Mouse (Mus musculus): Measurements from ENCODE around the gene Macf1. TPM values are rescaled to one million over a fixed set of nuclear protein-coding genes. Genes with fewer than 3 reads are reported as not detected.

The Macf1 gene
- polyA plus RNA-seq, 1 experiment from 2014 or later: 57.3 TPM

- no peak overlapping the region for H3K4me2 ChIP-seq (replicated peaks)
- no peaks in the 10 kb centered on the region for H3K9me3 ChIP-seq
- H3K4me1 ChIP-seq: no peaks in the 10 kb centered on the region
- H3K27ac ChIP-seq: no peak overlapping the region
- no peaks in the 10 kb centered on the region for H3K36me3 ChIP-seq
- no peak overlapping the region for H3K9ac ChIP-seq
- WGBS: 95% methylated on average over 2 of the region's 2 CpGs
- H3K27me3 ChIP-seq: no peaks in the 10 kb centered on the region
- ATAC-seq (ENCODE audit: insufficient number of reproducible peaks, insufficient read depth, low FRiP score, low TSS enrichment): no peak
- H3K4me3 ChIP-seq: no peak overlapping the region
Observed at GRCm38 (mm10) chr4:123424050-123424449, 260.1 kb downstream of the Macf1 start.

- no peaks in the 10 kb centered on the region for H3K36me3 ChIP-seq
- no peaks in the 10 kb centered on the region for H3K27me3 ChIP-seq
- no peak for ATAC-seq (ENCODE audit: insufficient number of reproducible peaks, insufficient read depth, low FRiP score, low TSS enrichment)
- H3K4me2 ChIP-seq (replicated peaks): no peak overlapping the region
- H3K4me1 ChIP-seq: no peaks in the 10 kb centered on the region
- WGBS: 43% methylated on average over 6 of the region's 6 CpGs
- no peak overlapping the region for H3K9ac ChIP-seq
- no peaks in the 10 kb centered on the region for H3K9me3 ChIP-seq
- H3K4me3 ChIP-seq: no peak overlapping the region
- no peak overlapping the region for H3K27ac ChIP-seq
Observed at GRCm38 (mm10) chr4:123422828-123423227, 261.3 kb downstream of the Macf1 start.

GRCm38 (mm10) chr4:123418032-123418431 lies 266.1 kb downstream of the Macf1 start:
- ATAC-seq (ENCODE audit: insufficient number of reproducible peaks, insufficient read depth, low FRiP score, low TSS enrichment): no peak
- Histone ChIP-seq H3K9me3 (no peaks in the 10 kb centered on the region), H3K4me1 (peaks cover 9% of the 10 kb centered on the region; the same call in 1 of the 2 replicates), H3K9ac (no peak overlapping the region), H3K27me3 (no peaks in the 10 kb centered on the region), H3K4me2 (replicated peaks) (no peak overlapping the region), H3K4me3 (no peak overlapping the region), H3K27ac (no peak overlapping the region), H3K36me3 (no peaks in the 10 kb centered on the region)
- 86% methylated on average over 3 of the region's 3 CpGs for WGBS

GRCm38 (mm10) chr4:123417478-123417877 lies 266.7 kb downstream of the Macf1 start:
- no peaks in the 10 kb centered on the region for H3K27me3 ChIP-seq
- H3K4me1 ChIP-seq: peaks cover 9% of the 10 kb centered on the region; the same call in 1 of the 2 replicates
- H3K4me2 ChIP-seq (replicated peaks): no peak overlapping the region
- H3K4me3 ChIP-seq: no peak overlapping the region
- ATAC-seq (ENCODE audit: insufficient number of reproducible peaks, insufficient read depth, low FRiP score, low TSS enrichment): no peak
- no peaks in the 10 kb centered on the region for H3K36me3 ChIP-seq
- no peak overlapping the region for H3K9ac ChIP-seq
- no peak overlapping the region for H3K27ac ChIP-seq
- 84% methylated on average over 3 of the region's 3 CpGs for WGBS
- H3K9me3 ChIP-seq: no peaks in the 10 kb centered on the region

- Histone ChIP-seq H3K4me1 (peaks cover 9% of the 10 kb centered on the region; the same call in 1 of the 2 replicates), H3K27ac (no peak overlapping the region), H3K9ac (no peak overlapping the region), H3K9me3 (no peaks in the 10 kb centered on the region), H3K36me3 (no peaks in the 10 kb centered on the region), H3K27me3 (no peaks in the 10 kb centered on the region), H3K4me2 (replicated peaks) (no peak overlapping the region), H3K4me3 (no peak overlapping the region)
- ATAC-seq (ENCODE audit: insufficient number of reproducible peaks, insufficient read depth, low FRiP score, low TSS enrichment): no peak
- 84% methylated on average over 2 of the region's 2 CpGs for WGBS
Observed at GRCm38 (mm10) chr4:123416829-123417228, 267.3 kb downstream of the Macf1 start.

- no peak overlapping the region for H3K9ac ChIP-seq
- H3K4me2 ChIP-seq (replicated peaks): no peak overlapping the region
- 89% methylated on average over 1 of the region's 1 CpGs for WGBS
- no peak overlapping the region for H3K27ac ChIP-seq
- H3K27me3 ChIP-seq: no peaks in the 10 kb centered on the region
- H3K36me3 ChIP-seq: no peaks in the 10 kb centered on the region
- no peak overlapping the region for H3K4me3 ChIP-seq
- no peak for ATAC-seq (ENCODE audit: insufficient number of reproducible peaks, insufficient read depth, low FRiP score, low TSS enrichment)
- peaks cover 13% of the 10 kb centered on the region for H3K4me1 ChIP-seq
- no peaks in the 10 kb centered on the region for H3K9me3 ChIP-seq
Observed at GRCm38 (mm10) chr4:123415566-123415965, 268.6 kb downstream of the Macf1 start.

- Histone ChIP-seq H3K27ac (peak overlapping the region; percentile 95; the same call in 1 of the 2 replicates), H3K4me2 (replicated peaks) (no peak overlapping the region), H3K4me1 (peaks cover 30% of the 10 kb centered on the region), H3K36me3 (0 out of 2 replicates have a peak, but pooled peaks cover 9% of the 10 kb centered on the region), H3K27me3 (no peaks in the 10 kb centered on the region), H3K9me3 (no peaks in the 10 kb centered on the region), H3K9ac (no peak overlapping the region), H3K4me3 (no peak overlapping the region)
- ATAC-seq (ENCODE audit: insufficient number of reproducible peaks, insufficient read depth, low FRiP score, low TSS enrichment): no peak
- 27% methylated on average over 2 of the region's 2 CpGs for WGBS
Observed at GRCm38 (mm10) chr4:123413876-123414275, 270.3 kb downstream of the Macf1 start.

- Histone ChIP-seq H3K4me3 (no peak overlapping the region), H3K27ac (peak overlapping the region; percentile 95), H3K4me1 (peaks cover 38% of the 10 kb centered on the region), H3K36me3 (0 out of 2 replicates have a peak, but pooled peaks cover 12% of the 10 kb centered on the region), H3K27me3 (no peaks in the 10 kb centered on the region), H3K9me3 (no peaks in the 10 kb centered on the region), H3K9ac (no peak overlapping the region), H3K4me2 (replicated peaks) (no peak overlapping the region)
- WGBS: 46% methylated on average over 2 of the region's 2 CpGs
- no peak for ATAC-seq (ENCODE audit: insufficient number of reproducible peaks, insufficient read depth, low FRiP score, low TSS enrichment)
Observed at GRCm38 (mm10) chr4:123412981-123413380, 271.2 kb downstream of the Macf1 start.

- Histone ChIP-seq H3K36me3 (0 out of 2 replicates have a peak, but pooled peaks cover 12% of the 10 kb centered on the region), H3K9me3 (no peaks in the 10 kb centered on the region), H3K4me2 (replicated peaks) (peak overlapping the region; percentile 80), H3K4me3 (peak overlapping the region; percentile 70), H3K27ac (peak overlapping the region; percentile 95), H3K4me1 (peaks cover 43% of the 10 kb centered on the region), H3K9ac (peak overlapping the region; percentile 85), H3K27me3 (no peaks in the 10 kb centered on the region)
- 1% methylated on average over 6 of the region's 6 CpGs for WGBS
- ATAC-seq (ENCODE audit: insufficient number of reproducible peaks, insufficient read depth, low FRiP score, low TSS enrichment): no peak
Observed at GRCm38 (mm10) chr4:123412528-123412878, 271.7 kb downstream of the Macf1 start.

GRCm38 (mm10) chr4:123411732-123412527 lies 272.2 kb downstream of the Macf1 start:
- H3K9me3 ChIP-seq: no peaks in the 10 kb centered on the region
- H3K4me2 ChIP-seq (replicated peaks): peak overlapping the region; percentile 80
- no peaks in the 10 kb centered on the region for H3K27me3 ChIP-seq
- H3K9ac ChIP-seq: peak overlapping the region; percentile 85
- peaks cover 46% of the 10 kb centered on the region for H3K4me1 ChIP-seq
- peak overlapping the region; percentile 95 for H3K27ac ChIP-seq
- ATAC-seq (ENCODE audit: insufficient number of reproducible peaks, insufficient read depth, low FRiP score, low TSS enrichment): peak; percentile 95
- under 1% methylated on average over 65 of the region's 69 CpGs for WGBS
- peak overlapping the region; percentile 70 for H3K4me3 ChIP-seq
- H3K36me3 ChIP-seq: 0 out of 2 replicates have a peak, but pooled peaks cover 12% of the 10 kb centered on the region

- Histone ChIP-seq H3K4me3 (peak overlapping the region; percentile 70), H3K36me3 (0 out of 2 replicates have a peak, but pooled peaks cover 12% of the 10 kb centered on the region), H3K9me3 (no peaks in the 10 kb centered on the region), H3K27ac (peak overlapping the region; percentile 95), H3K4me2 (replicated peaks) (peak overlapping the region; percentile 80), H3K4me1 (peaks cover 53% of the 10 kb centered on the region), H3K27me3 (no peaks in the 10 kb centered on the region), H3K9ac (peak overlapping the region; percentile 85)
- 1% methylated on average over 36 of the region's 36 CpGs for WGBS
- ATAC-seq (ENCODE audit: insufficient number of reproducible peaks, insufficient read depth, low FRiP score, low TSS enrichment): peak; percentile 66
Observed at GRCm38 (mm10) chr4:123411006-123411731, 273.0 kb downstream of the Macf1 start.

Measured in embryonic facial prominence, embryonic 12.5 days (tissue).